Mouse (Mus musculus) right cerebral cortex, postnatal 10 days (tissue): Measurements from ENCODE around the gene Hyal1.
"Not testable (repeated sequence)": the region's sequence is repeated elsewhere in the genome, so short reads cannot be mapped to it uniquely, and the experiment has no call there.

ENCODE experiments used
- DNase-seq, 2 experiments: peaks; one replicate each; pipeline ENCODE4 v3.0.0; 2021; ENCODE audit warnings: low spot score in 2 of 2

The Hyal1 gene

DNA sequence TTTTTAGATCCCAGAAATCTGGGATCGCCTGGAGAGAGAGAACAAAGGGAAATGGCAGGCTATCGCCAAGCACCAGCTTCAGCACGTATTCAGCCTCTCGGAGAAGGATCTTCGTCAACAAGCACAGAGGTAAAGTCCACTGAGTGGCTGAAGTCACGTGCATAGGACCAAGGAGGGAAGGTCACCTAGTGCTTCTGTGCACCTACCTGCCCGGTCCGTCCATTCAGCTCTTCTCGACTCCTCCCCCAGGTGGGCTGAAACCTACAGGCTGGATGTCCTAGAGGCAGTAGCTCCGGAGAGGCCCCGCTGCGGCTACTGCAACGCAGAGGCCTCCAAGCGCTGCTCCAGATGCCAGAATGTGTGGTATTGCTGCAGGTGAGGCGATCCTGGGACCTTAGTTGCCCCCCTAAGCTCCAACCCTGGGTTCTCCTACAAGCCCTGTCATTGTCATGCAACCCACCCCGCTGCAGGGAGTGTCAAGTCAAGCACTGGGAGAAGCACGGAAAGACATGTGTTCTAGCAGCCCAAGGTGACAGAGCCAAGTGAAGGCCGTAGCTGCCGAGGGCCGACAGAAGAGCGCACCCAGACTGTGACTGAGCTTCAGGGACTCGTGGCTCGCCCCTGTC is 26.1 kb upstream of the Hyal1 start:
- no peak for DNase-seq

DNA sequence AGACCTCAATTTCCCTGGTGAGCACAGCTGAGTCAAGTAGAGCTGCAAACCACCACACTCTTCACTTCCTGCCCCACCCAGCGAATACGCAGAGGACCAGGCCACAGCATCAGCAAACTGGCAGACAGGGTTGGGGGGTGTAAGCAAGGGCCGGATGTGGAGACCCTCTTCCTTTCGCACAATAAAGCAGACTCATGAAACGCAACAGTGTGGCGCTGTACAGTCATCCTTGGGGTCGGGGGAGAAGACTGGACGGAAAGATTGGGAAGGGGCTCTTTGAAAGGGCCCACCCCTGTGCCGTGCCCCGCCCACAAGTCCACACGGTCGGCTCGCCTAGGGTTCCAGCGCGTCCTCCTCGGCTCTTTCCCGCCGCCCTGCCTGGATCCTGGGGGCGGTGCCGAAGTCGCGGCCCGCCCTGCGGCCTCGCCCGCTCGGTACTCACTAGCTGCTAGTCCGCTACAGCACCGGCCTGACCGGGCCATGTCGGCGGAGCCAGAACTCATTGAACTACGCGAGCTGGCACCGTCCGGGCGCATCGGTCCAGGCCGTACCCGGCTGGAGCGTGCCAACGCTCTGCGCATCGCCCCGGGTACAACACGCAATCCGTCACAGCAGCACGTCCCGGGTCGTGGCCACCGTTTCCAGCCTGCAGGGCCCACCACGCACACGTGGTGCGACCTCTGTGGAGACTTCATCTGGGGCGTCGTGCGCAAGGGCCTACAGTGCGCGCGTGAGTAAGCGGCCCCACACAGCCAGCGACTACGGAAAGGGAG is 25.4 kb upstream of the Hyal1 start, which contains the start of gene Rassf1:
Gene Rassf1, plus strand, starts transcription at position 439 of the 773 bp plus-strand sequence.
- no peak for DNase-seq

DNA sequence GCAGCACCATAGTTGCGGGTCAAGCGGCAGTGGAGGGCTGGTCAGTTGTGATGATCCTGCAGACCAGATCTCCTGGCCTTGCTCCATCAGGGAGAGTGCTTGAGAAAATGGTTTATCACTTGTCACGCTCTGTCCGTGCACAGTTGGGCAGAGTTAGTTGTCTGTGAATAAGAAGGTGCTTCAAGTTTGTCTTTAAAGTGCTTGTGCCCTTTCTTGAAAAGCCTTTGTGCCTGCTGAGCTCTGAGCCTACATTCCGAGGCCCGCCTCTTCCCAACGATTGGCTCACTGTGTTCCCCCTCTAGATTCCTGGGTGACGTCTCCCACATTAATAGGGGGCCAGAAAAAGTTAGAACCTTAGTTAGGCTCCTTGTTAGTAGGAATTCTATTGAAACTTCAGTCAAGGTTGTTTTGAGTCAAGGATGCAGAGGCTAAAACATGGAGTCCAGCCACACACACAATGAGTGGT is 24.8 kb upstream of the Hyal1 start:
- no peak for DNase-seq

DNA sequence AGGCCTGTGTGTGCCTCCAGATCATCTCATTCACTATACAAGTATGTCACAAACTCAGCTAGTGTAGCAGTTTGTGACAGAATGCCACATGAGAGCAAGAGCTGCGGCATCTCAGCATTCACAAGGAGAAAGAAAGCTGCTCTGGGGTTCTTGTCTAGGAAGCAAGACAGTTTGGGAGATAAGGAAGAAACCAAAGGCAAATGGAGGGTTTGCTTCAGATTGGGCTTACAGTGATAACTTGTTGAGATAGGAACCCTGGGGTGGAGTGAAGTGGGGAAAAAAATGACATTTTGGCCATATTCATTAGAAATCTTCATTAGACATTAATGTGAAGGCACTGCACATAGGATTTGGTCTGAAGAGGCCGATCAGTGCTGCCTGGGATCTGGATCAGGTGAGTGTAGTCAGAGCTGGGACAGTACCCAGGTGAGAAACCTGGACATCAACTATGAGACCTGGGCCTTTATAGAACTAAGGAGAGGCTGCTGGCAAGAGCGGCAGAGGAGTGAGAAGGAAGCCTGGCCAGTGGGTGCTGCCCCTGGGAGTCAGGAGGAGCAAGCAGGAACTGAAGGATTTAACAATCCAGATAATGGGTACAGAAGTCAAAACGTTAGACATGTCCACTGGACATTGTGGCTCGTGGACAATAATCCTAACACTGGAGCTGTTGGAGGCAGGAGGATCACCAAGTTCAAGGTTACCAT is 23.9 kb upstream of the Hyal1 start:
- no peak for DNase-seq

DNA sequence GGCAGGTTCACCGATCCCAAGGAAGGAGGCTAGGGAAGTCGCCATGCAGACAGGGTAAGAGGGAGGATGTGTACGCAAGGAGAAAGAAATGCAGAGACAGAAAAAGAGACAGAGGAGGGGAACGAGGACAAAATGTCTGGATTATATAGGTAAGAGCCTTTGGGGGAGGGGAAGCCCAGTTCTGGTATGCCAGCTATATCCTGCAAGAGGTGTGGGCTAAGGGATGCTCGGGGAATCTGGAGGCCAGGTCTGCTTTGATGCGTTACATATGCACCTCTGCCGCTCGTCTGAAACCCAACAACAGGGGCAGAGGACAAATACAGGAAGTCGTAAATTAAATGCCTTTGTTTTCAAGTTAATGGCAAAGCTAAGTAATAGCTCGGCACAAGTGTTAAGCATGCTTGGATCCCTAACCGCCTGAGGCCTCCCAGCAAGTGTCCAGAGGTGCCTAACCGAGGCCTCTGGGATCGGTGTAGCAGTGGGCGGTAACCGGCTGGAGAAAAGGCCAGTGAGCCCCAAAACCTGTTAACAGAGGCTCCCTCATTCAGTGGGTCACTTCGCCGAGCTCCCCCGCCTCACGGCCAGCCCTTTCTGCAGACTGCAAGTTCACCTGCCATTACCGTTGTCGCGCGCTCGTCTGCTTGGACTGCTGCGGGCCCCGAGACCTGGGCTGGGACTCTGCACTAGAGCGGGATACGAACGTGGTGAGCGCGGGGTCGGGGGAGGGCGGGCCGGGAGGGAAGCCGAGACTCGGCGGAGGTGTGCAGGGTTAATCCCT is 23.0 kb upstream of the Hyal1 start:
- DNase-seq = no peak

DNA sequence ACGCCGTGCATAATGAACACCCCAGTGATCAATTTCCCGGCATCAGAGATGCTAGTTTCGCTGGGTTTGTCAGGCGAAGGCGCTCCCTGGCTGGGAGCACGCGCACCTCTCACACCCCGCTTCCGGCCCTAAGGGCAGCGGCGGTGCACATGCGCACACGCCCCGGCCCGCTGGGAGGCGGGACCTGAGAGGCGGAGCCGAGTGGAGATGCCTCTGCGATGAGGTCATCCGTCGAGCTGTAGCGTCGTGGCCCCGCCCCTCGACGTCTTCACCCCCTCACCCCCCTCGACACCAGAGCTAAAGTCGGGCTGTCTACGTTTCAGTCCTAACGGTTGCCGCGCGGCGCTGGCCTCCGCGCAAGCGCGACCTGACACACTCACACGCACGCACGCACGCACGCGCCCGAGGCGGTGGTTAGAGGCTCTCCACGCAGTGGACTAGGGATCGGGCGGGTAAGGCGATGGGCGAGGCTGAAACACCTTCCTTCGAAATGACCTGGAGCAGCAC is 22.4 kb upstream of the Hyal1 start:
- DNase-seq = peak; percentile 97

DNA sequence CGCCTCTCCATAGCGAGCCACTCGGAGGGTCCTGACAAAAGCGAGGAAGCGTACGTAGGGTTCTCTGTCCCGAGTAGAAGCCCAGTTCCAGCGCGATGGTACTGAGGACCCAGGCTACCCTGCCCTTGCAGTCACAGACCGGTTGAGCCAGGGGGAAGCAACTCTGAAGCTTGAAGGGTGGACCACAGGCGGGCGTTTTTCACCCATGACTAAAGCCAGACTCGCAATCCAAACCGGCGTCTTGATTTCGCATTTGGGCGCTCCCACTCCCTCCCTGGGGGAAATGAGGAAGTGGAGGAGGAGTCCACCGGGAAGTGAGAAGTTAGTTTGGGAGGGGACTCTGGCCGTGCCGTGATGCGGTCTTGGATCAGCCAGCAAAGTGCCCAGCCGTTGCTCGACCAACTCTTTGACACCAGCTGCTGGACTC is 21.7 kb upstream of the Hyal1 start:
- no peak for DNase-seq

DNA sequence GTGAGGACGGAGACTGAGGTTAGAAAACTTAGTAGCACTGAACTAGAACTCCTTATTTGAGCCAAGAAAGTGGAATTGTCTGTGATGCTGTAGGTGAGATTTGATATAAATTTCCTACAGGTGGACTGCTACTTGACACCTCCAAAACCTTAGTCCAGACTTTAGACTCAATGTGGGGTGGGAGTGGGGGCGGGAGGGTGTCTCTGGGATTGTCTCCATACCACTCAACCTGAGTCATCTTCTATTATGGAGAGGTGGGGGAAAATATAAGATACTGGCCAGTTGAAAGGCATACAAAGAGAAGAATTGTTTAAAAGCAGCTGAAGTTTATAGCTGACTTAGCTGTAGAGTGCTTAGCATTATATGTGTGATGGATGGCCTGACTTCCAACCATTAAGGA is 21.0 kb upstream of the Hyal1 start:
- DNase-seq = no peak

DNA sequence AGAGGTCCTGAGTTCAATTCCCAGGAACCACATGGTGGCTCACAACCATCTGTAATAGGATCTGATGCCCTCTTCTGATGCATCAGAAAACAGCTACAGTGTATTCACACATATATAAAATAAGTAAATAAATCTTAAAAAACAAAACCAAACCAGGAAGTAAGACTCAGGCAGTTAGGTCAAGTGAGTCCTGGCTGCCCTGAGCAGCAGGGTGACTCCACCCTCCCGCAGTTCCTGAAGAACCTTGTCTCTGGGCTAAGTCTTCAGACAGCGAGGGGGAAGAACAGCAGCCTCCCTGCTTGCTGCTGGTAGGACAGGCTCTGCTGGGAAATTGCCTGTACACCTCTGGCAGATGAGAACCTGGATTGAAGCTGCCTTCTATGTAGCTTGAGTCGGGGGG is 20.4 kb upstream of the Hyal1 start:
- no peak for DNase-seq

DNA sequence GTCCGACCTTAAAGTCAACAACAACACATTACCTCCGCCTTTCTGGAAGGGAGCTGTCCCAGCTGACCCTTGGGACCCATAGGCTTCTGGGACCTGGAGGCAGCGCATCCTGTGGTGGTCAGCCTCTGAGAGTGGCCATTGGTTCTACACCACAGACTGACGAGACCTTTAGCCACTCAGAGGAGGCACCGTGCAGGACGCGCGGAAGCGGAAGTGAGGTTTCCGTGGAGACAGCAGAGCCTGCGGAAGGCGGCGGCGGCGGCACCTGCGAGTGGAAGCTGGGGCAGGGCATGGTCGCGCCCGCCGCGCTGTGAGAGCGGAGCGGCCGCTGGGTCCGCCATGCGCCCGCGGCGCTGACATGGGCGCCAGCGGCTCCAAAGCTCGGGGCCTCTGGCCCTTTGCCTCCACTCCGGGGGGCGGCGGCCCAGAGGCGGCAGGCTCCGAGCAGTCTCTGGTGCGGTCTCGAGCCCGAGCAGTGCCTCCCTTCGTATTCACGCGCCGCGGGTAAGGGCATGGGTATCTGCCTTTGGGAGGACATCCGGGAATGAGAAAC is 13.6 kb upstream of the Hyal1 start, which contains the start of gene Tusc2:
Gene Tusc2, plus strand, starts transcription at position 227 of the 553 bp plus-strand sequence.
- peak; percentile 97 to 99 for DNase-seq

DNA sequence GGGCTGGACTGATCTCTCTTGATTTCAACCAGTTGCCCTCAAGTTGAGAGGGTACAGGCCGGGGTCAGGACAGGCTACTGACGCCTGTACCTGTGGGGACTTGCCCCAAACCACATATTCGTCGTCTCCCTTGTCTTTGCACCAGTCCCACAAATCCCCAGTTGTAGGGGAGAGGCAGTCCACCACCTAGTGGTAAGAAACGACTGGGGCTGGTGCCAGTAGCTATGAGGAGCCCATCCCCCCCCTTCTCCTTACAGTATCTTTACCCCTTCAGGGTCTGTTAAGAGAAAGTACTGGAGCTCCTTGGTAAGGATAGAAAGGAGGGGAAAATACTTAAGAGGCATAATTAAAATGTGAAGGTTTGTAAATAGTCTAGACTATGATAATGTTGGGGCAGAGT is 11.2 kb upstream of the Hyal1 start:
- DNase-seq = not testable (repeated sequence)

DNA sequence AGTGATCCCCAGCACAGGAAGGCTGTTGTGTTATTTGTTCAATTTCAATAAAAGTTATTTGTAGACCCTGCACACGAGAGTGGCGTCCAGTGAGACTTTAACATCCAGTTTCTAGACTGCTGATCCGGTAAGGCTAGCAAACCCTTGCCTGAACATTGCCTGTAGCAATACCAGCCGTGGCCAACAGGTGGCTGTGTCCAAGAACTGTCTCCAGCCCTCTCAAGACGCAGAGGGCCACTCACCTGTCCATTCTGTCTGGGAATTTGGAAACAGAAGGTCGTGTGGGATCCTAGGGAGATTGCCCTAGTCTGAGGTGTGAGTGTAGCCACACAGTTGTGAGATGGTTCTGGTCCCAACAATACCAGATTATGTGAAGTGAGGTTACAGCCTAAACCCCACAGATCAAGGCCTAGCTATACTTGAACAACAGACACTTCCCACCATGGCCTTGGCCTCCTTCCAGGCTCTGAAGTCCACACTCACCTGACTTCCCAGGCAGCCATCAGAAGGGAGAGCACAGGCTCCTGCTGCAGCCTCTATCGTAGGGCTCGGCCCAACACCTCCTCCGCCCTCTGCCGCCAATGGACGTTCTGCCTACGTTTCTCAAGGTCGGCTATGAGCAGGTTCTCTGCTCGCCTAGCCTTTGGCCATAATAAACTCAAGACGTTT is 10.6 kb upstream of the Hyal1 start:
- peak; percentile 79 to 85 for DNase-seq

DNA sequence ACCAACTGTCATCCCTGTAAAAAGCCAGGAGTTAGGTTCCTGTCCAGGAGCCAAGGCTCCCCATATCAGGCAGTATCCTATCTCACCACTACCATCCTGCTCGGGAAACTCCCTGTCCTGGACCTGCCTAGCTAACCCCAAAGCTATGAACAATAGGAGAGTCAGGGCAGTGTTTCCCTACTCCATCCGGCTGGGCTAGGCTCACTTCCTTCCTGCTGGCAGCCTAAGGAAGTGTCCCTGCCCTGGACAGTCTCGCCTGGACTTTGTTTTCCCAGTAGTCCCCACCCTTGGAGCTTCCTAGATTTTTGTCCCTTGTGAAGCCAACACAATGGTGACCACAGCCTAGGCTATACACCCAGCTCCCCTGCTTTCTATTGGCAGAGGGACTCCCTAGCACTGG is 9.9 kb upstream of the Hyal1 start:
- no peak for DNase-seq

DNA sequence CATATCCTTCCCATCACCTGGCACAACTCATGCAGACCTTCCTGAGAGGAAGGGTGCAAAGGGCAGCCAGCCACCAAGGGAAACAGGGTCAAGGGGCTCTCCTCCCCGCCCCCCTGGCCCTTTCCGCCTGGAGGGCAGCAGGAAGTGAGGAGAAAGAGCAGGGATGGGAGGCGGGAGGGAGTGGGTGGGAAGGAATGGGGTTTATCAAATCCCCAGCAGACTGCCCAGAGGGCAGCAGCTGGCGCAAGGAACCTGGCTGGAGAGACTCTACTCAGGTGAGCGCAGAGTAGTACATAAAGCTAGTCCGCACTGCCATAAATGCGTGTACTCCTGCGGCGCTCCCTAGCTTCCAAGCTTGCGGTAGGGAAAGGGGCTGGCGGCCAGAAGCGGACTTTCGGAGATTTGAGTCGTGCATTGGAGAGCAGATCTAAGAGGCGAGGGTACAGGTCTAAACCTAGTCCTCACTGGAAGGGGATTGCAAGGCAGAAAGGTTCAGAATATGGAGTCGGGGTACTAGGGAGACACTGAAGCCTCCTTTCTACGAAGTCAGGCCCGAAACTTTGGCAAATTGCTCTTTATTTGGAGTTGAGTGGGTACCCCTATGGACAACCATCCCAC is 8.9 kb upstream of the Hyal1 start, which contains the start of gene Hyal2:
Gene Hyal2, plus strand, starts transcription at position 244 of the 618 bp plus-strand sequence.
- DNase-seq = no peak

DNA sequence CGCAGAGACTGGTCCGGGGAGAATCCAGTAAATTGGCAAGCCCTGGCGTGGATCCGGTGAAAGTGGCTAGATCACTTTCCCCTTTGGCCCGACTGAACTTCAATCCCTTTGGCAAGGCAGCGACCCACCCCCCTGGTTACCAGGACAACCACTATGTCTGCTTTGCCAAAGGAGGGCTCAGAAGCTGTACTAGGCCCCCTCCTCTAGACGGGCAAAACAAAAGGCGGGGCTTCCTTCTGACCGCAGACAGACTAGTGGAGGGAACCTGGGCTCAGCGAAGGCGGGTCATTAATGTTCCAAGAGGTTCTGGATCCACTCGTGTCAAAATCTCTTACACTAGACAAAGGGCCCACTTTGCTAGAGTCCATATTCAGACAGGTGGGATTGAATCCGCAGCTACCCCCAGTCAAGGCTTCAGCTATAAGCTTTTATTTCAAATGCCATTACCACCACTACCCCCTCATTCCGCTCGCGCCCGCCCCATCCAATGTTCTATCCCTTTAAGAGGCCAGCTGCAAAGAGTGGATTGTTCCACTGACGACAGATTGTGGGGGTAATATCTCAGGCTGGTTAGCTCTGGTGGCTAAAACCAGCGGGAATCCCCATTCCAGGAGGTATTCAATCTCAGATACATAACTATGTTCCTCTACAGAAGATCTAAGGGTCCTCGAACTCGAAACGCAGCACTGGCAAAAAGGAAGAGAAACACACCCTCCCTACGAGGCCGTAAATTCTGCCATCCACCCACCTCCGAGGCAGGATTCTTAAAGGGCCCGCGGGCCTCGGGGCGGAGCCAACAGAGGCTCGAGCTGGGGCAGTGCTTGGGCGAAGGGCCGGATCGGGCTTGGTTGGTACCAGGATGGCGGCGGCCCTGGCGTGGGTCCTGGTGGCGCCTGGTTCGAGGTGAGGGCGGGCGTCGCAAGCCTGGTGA is 8.1 kb upstream of the Hyal1 start:
- DNase-seq = peak; percentile 90 to 91

DNA sequence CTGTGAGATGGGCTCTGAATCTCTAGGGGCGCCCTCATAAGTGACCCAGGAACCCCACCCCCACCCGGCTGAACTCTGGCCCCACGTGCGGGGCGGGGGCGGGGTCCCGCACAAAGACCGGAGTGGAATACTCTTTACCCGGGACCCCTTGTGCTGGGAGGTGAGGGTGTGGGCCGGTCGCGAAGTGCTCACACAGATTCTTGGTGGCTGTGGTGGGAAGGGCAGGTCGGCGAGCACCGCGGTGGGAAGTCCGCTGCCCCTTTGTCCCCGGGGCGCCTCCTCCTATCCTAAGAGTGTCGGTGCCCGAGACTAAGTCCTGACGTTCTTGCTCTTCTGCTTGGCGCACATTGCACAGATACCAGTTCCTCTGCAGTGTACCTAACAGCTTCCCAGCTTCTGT is 7.5 kb upstream of the Hyal1 start:
- DNase-seq = no peak

DNA sequence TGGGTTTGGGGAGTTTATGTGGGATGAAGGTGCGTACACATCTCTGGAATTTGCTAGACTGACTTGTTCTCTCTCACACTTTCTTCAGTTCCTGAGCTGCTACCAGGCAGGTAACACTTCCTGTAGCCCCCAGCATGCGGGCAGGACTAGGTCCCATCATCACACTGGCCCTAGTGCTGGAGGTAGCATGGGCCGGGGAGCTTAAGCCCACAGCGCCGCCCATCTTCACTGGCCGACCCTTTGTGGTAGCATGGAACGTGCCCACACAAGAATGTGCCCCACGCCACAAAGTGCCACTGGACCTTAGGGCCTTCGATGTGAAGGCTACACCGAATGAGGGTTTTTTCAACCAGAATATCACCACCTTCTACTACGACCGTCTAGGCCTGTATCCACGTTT is 6.7 kb upstream of the Hyal1 start:
- DNase-seq = no peak

DNA sequence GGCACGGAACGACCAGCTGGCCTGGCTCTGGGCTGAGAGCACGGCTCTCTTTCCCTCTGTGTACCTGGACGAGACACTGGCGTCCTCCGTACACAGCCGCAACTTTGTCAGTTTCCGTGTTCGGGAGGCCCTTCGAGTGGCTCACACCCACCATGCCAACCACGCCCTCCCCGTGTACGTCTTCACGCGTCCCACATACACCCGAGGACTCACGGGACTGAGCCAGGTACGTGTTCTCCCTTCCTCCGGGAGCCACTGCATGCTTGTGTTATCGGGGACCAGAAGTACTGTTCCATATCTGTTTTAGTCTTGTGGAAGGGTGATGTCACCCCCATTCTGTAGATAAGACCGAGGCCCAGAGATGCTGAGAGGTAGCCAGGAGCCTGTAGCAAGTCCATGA is 5.9 kb upstream of the Hyal1 start:
- no peak for DNase-seq
